Mouse (Mus musculus) stomach, postnatal 0 days (tissue): Measurements from ENCODE around the gene App.

Source experiments
- CTCF ChIP-seq: IDR thresholded peaks from 2 replicates; pipeline ENCODE4 v1.5.1; 2016; ENCODE audit warnings: antibody characterized with exemption, low read depth, mild to moderate bottlenecking, moderate library complexity
- EP300 ChIP-seq: optimal IDR thresholded peaks from 2 replicates; pipeline ENCODE3; 2016; ENCODE audit warnings: antibody characterized with exemption

GRCm38 (mm10) chr16:85117541-85117940 is 56.0 kb downstream of the App start:
- TF ChIP-seq CTCF (no peak), EP300 (no peak)
